Mouse (Mus musculus) kidney, adult 9 months (tissue): ENCODE data around the gene Thada.

ENCODE experiments used
- DNase-seq: peaks from one replicate; pipeline ENCODE4 v3.0.0; 2022

The Thada gene

GRCm38 (mm10) chr17:84156748-84157742, 309.0 kb downstream of the Thada start:
- DNase-seq, result peak; percentile 97

DNA sequence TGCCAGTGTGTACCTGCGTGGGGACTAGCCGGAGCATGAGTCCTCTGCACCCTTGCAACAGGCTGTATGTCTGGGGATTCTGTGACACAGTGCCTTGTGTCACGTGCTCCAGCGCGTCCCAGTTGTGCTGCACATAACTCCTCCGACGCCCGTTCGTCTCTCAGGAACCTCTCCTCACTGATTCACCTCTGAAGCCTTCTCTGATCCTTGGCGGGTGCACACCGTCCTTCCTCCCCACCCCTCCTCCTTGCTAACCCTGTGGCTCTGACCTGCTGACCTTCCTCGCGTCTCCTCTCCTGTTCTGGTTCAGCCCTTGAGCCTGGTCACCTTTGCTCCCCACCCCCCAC, 309.8 kb downstream of the Thada start:
- peak; percentile 75 for DNase-seq

DNA sequence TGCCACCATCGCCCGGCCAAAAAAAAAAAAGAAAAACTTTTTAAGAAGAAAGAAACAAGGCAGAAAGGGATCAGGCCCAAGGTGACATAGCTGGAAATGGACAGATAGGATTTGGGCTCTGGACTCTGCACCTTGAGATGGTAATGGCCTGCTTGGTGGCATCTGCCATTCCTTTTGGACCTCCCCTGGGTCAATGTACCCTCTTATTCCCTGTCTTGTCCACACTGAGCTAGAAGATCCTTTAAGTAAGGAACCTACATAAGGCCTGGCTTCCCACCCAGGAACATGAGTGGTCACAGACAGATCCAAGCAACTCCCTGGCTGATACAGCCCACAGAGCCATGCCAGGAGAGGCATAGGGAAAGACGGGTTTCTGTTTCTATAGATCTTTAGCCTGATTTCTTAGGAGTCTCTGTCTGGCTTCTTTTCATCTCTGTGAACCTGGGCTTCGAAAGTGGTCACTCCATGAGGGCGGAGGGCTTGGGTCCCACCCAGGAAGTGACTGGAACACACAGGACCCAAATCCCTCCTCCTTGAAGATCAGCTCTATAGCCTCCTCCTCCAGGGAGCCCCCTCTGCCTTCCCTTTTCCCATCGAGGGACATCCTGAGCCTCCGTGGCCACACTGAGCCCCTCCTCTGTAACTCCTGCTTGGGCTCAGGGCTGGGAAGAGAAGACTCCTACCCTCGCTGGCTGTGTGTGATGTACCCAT, 310.3 kb downstream of the Thada start:
- no peak for DNase-seq

DNA sequence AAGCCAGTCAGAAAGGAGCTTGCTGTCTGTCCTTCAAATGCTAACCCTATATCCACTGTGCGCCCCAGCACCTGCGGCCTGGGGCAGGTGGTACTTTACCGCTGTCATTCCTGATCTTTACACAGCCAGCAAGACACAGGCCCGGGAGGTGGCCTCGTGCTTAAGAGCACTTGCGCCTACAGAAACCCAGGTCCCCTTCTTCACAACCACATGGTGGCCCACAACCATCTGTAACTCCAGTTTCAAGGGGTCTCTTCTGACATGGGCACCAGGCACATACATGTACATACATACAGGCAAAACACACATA, 311.0 kb downstream of the Thada start:
- DNase-seq, result no peak

GRCm38 (mm10) chr17:84154302-84155028, 311.5 kb downstream of the Thada start:
- DNase-seq, result no peak

DNA sequence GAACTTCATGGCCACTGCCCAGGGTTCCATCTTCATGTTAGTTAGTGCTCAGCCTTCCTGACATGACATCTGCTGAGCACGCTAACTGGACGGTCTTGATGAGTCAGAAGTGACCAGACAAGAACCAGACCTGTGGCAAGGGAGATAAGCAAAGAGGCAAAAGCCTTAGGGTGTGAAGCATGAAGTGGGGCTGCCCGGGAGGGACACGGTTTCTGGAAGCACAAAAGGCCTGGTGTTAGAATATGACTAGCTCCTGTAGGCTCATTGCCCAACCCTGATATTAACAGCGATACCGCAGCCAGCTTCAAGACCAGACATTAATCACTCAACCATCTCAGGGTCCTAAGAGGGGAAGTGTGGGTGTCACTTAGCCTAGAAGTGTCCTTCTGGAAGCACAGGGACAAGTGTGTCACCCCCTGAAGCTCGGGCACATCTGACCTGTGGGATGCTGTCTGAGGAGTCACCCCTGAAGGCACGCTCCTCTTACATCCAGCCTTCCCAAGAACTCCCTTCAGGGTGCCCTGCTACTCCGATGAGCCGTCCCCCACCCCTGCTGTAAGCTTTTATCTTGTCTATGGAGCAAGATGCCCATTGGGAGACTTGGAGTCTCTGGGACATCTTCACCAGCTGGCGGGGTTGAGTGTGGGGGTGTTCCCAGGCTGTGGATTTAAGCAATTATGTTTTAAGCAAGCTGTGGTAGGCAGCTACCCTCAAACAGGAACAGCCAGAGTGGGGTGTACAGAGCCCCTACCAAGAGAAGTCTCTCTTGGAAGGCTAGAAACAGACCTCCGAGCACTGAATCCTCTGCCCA, 312.8 kb downstream of the Thada start:
- DNase-seq, result no peak

- no peak for DNase-seq
Measured at GRCm38 (mm10) chr17:84152206-84152975, 313.6 kb downstream of the Thada start.

DNA sequence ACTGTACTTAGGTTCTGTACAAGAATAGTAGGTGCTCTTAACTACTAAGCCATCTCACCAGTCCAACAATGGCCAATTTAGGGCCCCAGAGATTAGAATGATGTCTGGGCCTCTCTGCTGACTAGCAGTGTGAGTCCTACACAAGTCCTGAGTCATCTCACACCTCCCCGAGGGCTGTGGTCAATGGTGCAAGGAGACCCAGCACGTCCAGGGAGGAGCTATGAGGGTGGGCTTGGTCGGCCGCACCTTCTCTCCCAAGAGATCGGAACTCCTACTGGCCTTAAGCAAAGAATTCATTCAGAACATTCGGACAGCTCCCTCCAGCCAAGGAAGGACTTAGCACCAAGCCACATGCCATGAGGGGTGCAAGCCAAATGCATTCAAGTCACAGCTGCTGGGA, 314.7 kb downstream of the Thada start:
- no peak for DNase-seq

DNA sequence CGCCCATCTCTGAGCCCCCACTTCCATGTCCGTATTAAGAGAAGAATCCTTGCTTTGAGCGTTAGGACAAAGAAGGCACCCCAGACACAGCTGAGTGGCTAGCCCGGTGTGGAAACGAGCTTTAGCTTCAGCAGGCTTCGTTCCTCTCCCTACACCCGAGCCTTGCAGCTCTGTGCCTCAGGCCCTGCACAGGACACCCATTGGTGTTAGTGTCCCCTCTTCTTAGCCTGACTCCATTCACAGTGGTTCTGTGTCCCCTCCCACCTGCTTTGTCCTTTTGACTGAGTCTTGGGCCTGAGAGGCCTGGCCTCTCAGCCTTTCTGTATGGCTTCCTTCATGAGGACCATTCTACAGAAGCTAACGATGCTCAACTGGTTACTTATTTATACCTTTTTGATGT, 315.7 kb downstream of the Thada start:
- no peak for DNase-seq

GRCm38 (mm10) chr17:84149566-84149965, 316.4 kb downstream of the Thada start:
- no peak for DNase-seq

DNA sequence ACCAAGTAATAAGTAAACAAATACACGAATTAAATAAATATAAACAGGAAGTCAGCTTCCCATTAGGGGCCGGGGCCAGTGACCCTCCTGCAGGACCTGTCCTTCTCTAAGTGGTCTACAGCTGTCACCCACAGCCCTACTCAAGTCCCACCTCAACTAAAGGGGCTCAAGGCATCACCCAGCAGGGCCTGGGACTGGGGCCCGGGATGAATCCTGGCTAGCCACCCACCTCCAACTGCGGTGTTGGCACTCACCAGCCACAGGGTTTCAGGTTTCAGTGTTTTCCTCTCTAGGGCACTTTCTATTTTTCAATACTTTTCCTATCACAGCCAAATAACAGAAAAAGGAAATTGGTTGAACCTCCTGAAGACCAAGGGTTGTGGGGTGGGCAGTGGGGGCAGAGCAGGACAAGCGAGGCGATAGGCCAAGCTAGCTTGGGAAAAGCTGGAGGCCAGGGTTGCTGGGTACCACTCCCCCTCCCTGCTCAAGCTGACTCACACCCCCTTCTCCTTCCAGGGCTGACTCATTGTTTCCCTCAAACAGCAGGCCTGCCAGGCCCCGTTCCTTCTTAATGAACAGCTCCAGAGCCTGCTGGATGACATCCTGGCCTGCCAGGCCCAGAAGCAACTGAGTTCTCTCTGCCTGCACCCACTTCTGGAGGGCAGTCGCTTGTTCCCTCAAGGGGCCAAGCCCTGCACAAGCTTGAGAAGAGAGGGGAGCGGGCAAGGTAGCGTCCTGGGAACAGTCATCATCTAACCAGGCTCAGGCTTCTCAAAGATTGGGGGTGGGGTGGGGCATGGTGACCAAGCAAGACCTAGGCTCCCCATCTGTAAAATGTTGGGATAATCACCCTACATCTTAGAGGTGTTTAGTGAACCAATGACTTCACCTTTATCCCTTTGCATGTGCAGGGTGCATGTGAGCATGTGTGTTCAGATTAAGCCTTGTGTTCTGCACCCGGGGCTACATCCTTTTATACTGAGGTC, 317.2 kb downstream of the Thada start:
- DNase-seq, result peak; percentile 63

DNA sequence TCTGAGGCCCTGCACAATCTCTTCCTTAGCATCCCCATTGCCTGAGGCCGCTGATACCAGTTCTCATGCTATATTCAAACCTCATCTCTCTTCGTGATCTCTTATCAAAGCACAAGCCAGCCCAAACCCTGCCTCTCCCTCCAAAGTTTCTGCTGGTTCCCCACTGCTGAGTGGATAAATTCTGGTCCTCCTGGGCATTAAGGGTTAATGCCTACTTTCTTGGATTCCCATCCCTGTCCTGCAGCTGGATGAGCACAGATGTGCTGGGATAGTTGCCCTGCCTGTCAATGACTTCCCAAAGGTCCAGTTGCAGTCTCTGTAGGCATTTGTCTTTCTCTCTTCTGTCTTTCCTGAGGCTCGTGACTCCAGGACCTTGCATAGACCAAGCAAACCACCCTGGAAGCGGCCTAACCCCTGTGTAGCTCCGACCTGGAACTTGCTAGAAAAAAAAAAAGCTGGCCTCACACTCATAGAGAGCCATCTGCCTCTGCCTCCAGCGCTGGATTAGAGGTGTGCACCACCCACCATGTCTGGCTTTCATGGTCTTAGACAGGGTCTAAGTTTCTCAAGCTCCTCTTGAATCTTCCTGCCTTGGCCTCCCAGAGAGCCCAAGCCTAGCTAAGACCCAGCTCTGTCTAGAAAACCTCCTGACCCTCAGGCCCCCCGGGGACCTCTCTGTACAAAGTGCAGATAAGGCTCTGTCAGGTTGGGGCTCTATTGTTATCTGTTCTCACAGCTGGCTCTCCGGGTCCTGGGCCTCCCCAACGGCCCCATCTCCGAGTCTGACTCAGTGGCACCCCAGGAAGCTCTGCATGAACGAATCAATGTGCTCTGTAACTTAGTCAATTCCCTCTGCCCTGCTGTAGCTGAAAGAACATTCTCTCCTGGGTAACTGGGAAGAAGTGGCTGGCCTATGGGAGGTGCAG, 318.6 kb downstream of the Thada start:
- no peak for DNase-seq

DNA sequence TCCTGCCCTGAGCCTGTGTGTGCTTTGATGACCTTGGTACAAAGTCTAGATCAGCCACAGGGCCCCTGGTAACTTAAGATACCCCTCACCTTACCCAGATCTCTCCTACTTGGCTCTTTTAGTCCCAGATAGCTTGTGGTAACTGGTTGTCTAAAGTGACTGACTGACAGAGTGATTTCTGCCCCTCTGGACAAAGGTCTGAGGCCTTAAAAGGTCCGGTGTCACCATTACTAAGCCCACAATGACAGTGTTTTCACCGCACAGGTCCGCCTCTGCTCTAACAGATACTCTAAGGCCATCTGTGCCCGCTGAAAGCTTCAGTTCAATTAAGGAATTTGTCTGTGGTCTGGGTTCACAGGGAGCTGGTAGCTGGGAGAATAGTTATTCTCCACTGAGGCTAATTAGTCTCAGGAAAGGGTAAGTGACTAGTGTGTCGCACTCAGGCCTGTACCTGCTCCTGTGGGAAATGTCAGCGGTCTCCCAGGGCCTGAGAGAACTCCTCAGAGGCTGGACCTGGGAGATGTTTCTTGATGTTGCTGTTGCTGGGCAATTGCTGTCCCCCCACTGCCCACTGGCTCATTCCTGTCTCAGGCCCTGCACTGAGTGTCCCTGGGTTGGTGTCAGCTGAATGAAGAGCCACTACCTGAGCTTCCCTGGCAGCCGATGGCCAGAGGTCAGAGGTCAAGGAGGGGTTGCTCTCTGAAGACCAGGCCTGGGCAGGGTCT, 319.4 kb downstream of the Thada start:
- peak; percentile 63 for DNase-seq

DNA sequence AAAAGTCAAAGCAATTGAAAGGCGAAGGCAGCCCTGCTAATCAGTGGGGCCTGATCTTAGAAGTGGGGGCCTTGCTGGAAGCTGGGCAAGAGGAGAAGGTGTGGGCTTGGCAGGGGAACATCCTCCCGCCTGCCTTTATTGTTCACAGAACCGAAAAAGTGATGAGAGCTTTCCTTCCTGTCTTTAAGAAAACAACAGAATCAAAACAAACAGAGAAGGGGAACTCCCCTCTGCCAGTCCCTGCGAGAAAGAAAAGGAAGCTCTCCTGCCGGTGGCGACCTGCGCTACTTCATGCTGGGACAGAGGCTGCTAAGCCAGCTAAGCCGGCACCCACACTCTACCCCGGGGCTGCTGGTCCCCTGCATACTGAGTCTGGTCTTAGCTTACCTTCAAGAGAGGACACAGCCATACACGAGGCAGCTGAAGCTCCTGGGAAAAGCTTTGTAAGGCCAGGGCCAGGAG, 320.1 kb downstream of the Thada start:
- peak; percentile 73 for DNase-seq

DNA sequence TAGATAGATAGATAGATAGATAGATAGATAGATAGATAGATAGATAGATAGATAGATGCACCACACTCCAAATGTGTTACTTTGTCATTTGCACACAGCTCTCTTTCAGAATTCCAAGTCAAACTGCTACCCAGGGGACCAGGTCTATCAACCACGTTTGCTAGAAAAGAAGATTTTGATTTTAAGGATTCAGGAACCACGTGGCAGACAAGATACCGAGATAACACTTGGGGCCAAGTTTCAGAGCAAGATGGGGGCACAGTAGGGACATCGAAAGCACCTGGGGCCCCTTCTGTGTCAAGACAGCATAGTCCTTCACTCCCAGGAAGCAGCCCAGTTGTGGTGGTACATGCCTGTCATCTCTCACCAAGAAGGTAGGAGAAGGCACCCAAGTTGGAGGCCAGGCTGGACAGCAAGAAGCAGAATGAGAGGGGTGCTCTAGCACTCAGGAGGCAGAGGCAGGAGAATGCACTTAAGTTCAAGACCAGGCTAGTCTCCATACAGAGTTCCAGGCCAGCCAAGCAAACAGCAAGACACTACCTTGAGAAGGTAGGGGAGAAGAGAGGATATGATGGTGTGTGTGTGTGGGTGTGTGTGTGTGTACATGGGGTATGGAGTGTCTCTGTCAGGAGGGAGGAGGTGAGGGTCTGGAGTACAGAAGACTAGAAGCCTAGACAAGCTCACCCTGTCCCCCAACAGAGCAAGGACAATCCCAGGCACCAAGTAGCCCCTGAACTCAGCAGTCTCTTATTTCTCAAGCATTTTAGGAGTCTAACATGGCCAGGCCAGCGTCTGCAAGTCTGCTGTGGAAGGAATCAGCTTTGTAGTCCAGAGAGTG, 321.0 kb downstream of the Thada start:
- DNase-seq, result no peak

DNA sequence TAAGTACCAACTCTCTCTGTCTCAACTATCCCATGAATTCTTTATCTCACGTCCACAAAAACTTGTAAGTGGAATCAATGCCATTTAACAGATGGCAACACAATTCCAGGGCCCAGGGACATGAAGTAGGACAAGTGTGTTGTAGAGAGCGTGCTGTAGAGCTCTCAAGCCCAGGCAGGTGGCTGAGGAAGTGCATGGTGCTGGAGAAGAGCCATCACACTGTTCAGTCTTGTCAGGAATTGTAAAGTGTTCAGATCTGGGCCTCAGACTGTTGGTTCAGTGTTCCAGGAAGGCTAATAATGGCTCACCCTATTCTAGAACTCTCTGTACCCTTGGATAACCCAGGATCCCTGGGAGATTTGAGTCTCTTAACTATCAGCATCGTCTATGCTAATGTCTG, 321.9 kb downstream of the Thada start:
- DNase-seq, result no peak

GRCm38 (mm10) chr17:84143219-84143844, 322.7 kb downstream of the Thada start:
- peak; percentile 73 for DNase-seq
